Mouse (Mus musculus) embryo, embryonic 11 days (tissue): ENCODE data around the gene Cntn6.

ENCODE experiments used
- DNase-seq: peaks from one replicate; pipeline ENCODE4 v3.0.0-alpha.2; 2015

The Cntn6 gene

GRCm38 (mm10) chr6:104761226-104761625 lies 268.6 kb downstream of the Cntn6 start:
- no peak for DNase-seq

- no peak for DNase-seq
Observed at GRCm38 (mm10) chr6:104783891-104784290, 291.3 kb downstream of the Cntn6 start.

GRCm38 (mm10) chr6:104787502-104787901 lies 294.9 kb downstream of the Cntn6 start:
- no peak for DNase-seq

- peak; percentile 8 for DNase-seq
Observed at GRCm38 (mm10) chr6:104808526-104808925, 315.9 kb downstream of the Cntn6 start.

GRCm38 (mm10) chr6:104815610-104816009 lies 323.0 kb downstream of the Cntn6 start:
- no peak for DNase-seq

- DNase-seq, result no peak
Observed at GRCm38 (mm10) chr6:104879711-104880110, 387.1 kb downstream of the Cntn6 start.

- DNase-seq, result peak; percentile 11
Observed at GRCm38 (mm10) chr6:104884021-104884420, 391.4 kb downstream of the Cntn6 start.

GRCm38 (mm10) chr6:104885829-104886228 lies 393.2 kb downstream of the Cntn6 start:
- no peak for DNase-seq

- no peak for DNase-seq
Observed at GRCm38 (mm10) chr6:104891071-104891470, 398.5 kb downstream of the Cntn6 start.
